Mouse (Mus musculus): ENCODE data around the gene Frmd4b. TPM values are rescaled to one million over a fixed set of nuclear protein-coding genes. Genes with fewer than 3 reads are reported as not detected.

Gene Frmd4b
- total and polyA plus RNA-seq, 3 experiments, result 0.13 to 0.70 (median 0.13) TPM

DNA sequence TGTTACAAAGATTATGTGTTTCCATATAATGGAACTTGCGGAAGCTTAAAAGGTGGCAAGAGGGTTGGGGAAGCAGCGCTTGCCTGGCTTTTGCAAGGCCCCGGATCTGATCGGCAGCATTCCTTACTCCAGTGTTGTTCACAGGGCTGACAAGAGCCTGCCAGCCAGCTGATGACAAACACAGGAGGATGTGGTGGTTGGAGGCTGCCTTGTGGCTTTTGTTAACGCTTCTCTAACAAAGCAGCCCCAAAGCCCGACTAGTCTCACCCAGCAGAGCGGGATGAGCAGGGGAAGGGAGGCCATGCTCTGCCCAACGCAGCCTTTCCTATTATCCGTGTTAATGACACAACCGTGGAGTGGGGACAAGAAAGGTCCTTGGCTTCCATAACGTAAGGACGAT is 295.2 kb downstream of the Frmd4b start:
- no peaks in the 10 kb centered on the region for H3K27me3 ChIP-seq (replicated peaks)
- no peak overlapping the region for H3K9ac ChIP-seq (ENCODE audit: insufficient read depth, low read depth)
- H3K79me2 ChIP-seq (replicated peaks; ENCODE audit: control insufficient read depth, extremely low read depth, insufficient read depth, poor library complexity, severe bottlenecking), result no peaks in the 10 kb centered on the region
- DNase-seq (ENCODE audit: extremely low read depth), result no peak
- no peak overlapping the region for H3K4me3 ChIP-seq (replicated peaks in 1 of 3; ENCODE audit: low read depth in 2 of 3, low read length in 2 of 3, poor library complexity in 1 of 3)
- H3K4me1 ChIP-seq (ENCODE audit: control insufficient read depth in 1 of 2, insufficient read depth in 2 of 2), result no peaks in the 10 kb centered on the region
- TF ChIP-seq NELFE (IDR thresholded peaks at IDR 0.05; ENCODE audit: low read depth, low read length) (no peak), MXI1 (IDR thresholded peaks at IDR 0.05; ENCODE audit: low read depth, low read length) (no peak), HCFC1 (IDR thresholded peaks at IDR 0.05; ENCODE audit: low read depth, low read length) (no peak), RCOR1 (conservative IDR thresholded peaks at IDR 0.05; ENCODE audit: low read depth, low read length) (no peak), CHD2 (IDR thresholded peaks at IDR 0.05; ENCODE audit: low read length) (no peak)
- no peak overlapping the region for H3K27ac ChIP-seq (ENCODE audit: insufficient read depth, low read depth)
- no peaks in the 10 kb centered on the region for H3K36me3 ChIP-seq (replicated peaks in 1 of 2; ENCODE audit: control insufficient read depth in 1 of 2, insufficient read depth in 1 of 2, low read length in 1 of 2)
- dilution Hi-C loops (cut with MboI; ENCODE audit: extremely low pct_ligation_motif_present, extremely low pct_unique_long_range_greater_than_20kb, low sequenced_read_pairs) (no loop called here), in situ Hi-C loops (cut with MboI; ENCODE audit: low pct_ligation_motif_present, low pct_unique_long_range_greater_than_20kb, low sequenced_read_pairs) (no loop called here)
- no peak overlapping the region for H3K4me2 ChIP-seq (ENCODE audit: insufficient read depth, low read depth, poor library complexity, severe bottlenecking)
- H3K9me3 ChIP-seq (replicated peaks; ENCODE audit: low read length), result no peaks in the 10 kb centered on the region

DNA sequence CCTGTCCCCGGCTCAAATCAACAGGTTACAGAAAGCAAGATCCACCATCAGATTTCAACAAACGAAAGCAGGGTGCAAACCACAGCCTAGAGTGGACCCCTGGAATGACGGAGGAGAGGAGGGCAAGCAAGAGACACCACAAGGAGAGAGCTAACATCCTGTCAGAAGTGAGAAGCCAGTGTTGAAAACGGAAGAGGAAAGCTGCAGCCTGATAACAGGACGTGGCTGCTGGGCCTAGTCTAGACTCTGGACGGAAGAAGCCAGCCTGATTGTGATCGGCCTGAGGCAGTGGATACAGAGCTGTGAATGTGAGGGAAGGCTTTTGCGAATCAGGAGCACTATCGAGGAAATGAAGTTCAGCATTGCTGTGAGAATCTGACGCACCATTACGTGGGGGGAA is 296.2 kb downstream of the Frmd4b start:
- in situ Hi-C loops (cut with MboI; ENCODE audit: low pct_ligation_motif_present, low pct_unique_long_range_greater_than_20kb, low sequenced_read_pairs), result no loop called here
- no peak overlapping the region for H3K4me2 ChIP-seq (ENCODE audit: insufficient read depth, low read depth, poor library complexity, severe bottlenecking)
- TF ChIP-seq POLR2A (IDR thresholded peaks at IDR 0.05; ENCODE audit: low read depth, low read length), result no peak
- TF ChIP-seq USF1 (IDR thresholded peaks at IDR 0.05; ENCODE audit: low read depth, low read length), result no peak
- no peak for TF ChIP-seq ZNF384 (IDR thresholded peaks at IDR 0.05; ENCODE audit: low read depth, low read length)
- no peak for TF ChIP-seq KAT2A (IDR thresholded peaks at IDR 0.05; ENCODE audit: insufficient replicate concordance, low read length)
- TF ChIP-seq SMC3 (IDR thresholded peaks at IDR 0.05; ENCODE audit: low read depth, low read length), result no peak
- TF ChIP-seq ELF1 (IDR thresholded peaks at IDR 0.05; ENCODE audit: low read depth, low read length), result no peak
- TF ChIP-seq MAFK (IDR thresholded peaks at IDR 0.05; ENCODE audit: insufficient replicate concordance, low read length), result no peak
- TF ChIP-seq RAD21 (IDR thresholded peaks at IDR 0.05; ENCODE audit: low read depth, low read length), result no peak
- no peak for TF ChIP-seq CHD1 (IDR thresholded peaks at IDR 0.05; ENCODE audit: low read depth, low read length)

DNA sequence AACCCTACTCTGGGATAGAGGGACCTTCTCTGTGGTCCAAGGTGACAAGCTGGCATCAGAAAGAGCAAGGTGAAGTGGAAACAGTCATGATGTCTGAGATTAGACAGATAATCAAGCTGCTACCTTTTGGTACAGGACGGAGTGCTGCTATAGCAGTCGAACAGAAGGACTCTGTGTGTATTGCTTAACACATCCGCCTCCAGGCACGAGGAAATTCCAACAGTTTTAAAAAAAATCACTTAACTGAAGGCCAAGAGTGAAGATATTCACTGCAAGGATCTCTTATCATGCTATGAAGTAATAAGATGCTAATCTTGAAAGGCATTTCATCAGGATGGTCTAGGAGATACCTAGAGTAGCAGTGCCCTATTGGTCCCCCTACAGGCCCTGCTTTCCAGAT is 298.3 kb downstream of the Frmd4b start:
- TF ChIP-seq ZMIZ1 (IDR thresholded peaks at IDR 0.05; ENCODE audit: low read depth, low read length), result no peak
- no peak for TF ChIP-seq CHD2 (IDR thresholded peaks at IDR 0.05; ENCODE audit: low read length)
- TF ChIP-seq E2F4 (IDR thresholded peaks at IDR 0.05; ENCODE audit: insufficient replicate concordance, low read depth, low read length), result no peak
- no peak for TF ChIP-seq ZNF384 (IDR thresholded peaks at IDR 0.05; ENCODE audit: low read depth, low read length)
- no peak for TF ChIP-seq POLR2A (IDR thresholded peaks at IDR 0.05; ENCODE audit: low read depth, low read length)
- no peak for TF ChIP-seq MAX (IDR thresholded peaks at IDR 0.05; ENCODE audit: low read length)
- TF ChIP-seq NELFE (IDR thresholded peaks at IDR 0.05; ENCODE audit: low read depth, low read length), result no peak
- TF ChIP-seq GABPA (IDR thresholded peaks at IDR 0.05; ENCODE audit: insufficient replicate concordance, low read depth, low read length), result no peak
- no peak for TF ChIP-seq UBTF (IDR thresholded peaks at IDR 0.05; ENCODE audit: low read depth, low read length)
- TF ChIP-seq PAX5 (IDR thresholded peaks at IDR 0.05; ENCODE audit: low read length), result no peak
- no peak for TF ChIP-seq NRF1 (IDR thresholded peaks at IDR 0.05; ENCODE audit: low read depth, low read length)
- no peak for TF ChIP-seq MXI1 (IDR thresholded peaks at IDR 0.05; ENCODE audit: low read depth, low read length)
- no peak for TF ChIP-seq JUN (IDR thresholded peaks at IDR 0.05; ENCODE audit: insufficient read depth, low read depth, low read length)
- TF ChIP-seq MEF2A (IDR thresholded peaks at IDR 0.05; ENCODE audit: borderline replicate concordance, low read depth, low read length), result no peak
- TF ChIP-seq IRF4 (IDR thresholded peaks at IDR 0.05; ENCODE audit: low read depth, low read length), result no peak
- TF ChIP-seq RAD21 (IDR thresholded peaks at IDR 0.05; ENCODE audit: low read depth, low read length), result no peak
- TF ChIP-seq MYC (IDR thresholded peaks at IDR 0.05; ENCODE audit: low read depth, low read length), result no peak
- no peak for TF ChIP-seq BHLHE40 (IDR thresholded peaks at IDR 0.05; ENCODE audit: low read depth, low read length)
- no peak for TF ChIP-seq MAFK (IDR thresholded peaks at IDR 0.05; ENCODE audit: insufficient replicate concordance, low read length)
- TF ChIP-seq CTCF (conservative IDR thresholded peaks at IDR 0.05 in 1 of 2, IDR thresholded peaks at IDR 0.05 in 1 of 2; ENCODE audit: low read depth in 2 of 2, low read length in 2 of 2), result no peak
- Histone ChIP-seq H3K4me3 (replicated peaks in 1 of 3; ENCODE audit: low read depth in 2 of 3, low read length in 2 of 3, poor library complexity in 1 of 3) (no peak overlapping the region), H3K27ac (ENCODE audit: insufficient read depth, low read depth) (no peak overlapping the region), H3K9ac (ENCODE audit: insufficient read depth, low read depth) (no peak overlapping the region), H3K4me2 (ENCODE audit: insufficient read depth, low read depth, poor library complexity, severe bottlenecking) (no peak overlapping the region), H3K27me3 (replicated peaks) (no peaks in the 10 kb centered on the region), H3K4me1 (ENCODE audit: control insufficient read depth in 1 of 2, insufficient read depth in 2 of 2) (no peaks in the 10 kb centered on the region), H3K9me3 (replicated peaks; ENCODE audit: low read length) (no peaks in the 10 kb centered on the region), H3K79me2 (replicated peaks; ENCODE audit: control insufficient read depth, extremely low read depth, insufficient read depth, poor library complexity, severe bottlenecking) (no peaks in the 10 kb centered on the region), H3K36me3 (replicated peaks in 1 of 2; ENCODE audit: control insufficient read depth in 1 of 2, insufficient read depth in 1 of 2, low read length in 1 of 2) (no peaks in the 10 kb centered on the region)
- in situ Hi-C loops (cut with MboI; ENCODE audit: low pct_ligation_motif_present, low pct_unique_long_range_greater_than_20kb, low sequenced_read_pairs) (no loop called here), dilution Hi-C loops (cut with MboI; ENCODE audit: extremely low pct_ligation_motif_present, extremely low pct_unique_long_range_greater_than_20kb, low sequenced_read_pairs) (no loop called here)
- no peak for DNase-seq (ENCODE audit: extremely low read depth)

More for the DNA sequence above, 296.2 kb downstream of the Frmd4b start:
- Histone ChIP-seq H3K27ac (ENCODE audit: insufficient read depth, low read depth) (no peak overlapping the region), H3K9me3 (replicated peaks; ENCODE audit: low read length) (no peaks in the 10 kb centered on the region), H3K4me1 (ENCODE audit: control insufficient read depth in 1 of 2, insufficient read depth in 2 of 2) (no peaks in the 10 kb centered on the region), H3K4me3 (replicated peaks in 1 of 3; ENCODE audit: low read depth in 2 of 3, low read length in 2 of 3, poor library complexity in 1 of 3) (no peak overlapping the region), H3K27me3 (replicated peaks) (no peaks in the 10 kb centered on the region), H3K79me2 (replicated peaks; ENCODE audit: control insufficient read depth, extremely low read depth, insufficient read depth, poor library complexity, severe bottlenecking) (no peaks in the 10 kb centered on the region), H3K9ac (ENCODE audit: insufficient read depth, low read depth) (no peak overlapping the region), H3K36me3 (replicated peaks in 1 of 2; ENCODE audit: control insufficient read depth in 1 of 2, insufficient read depth in 1 of 2, low read length in 1 of 2) (no peaks in the 10 kb centered on the region)
- DNase-seq (ENCODE audit: extremely low read depth), result no peak
- dilution Hi-C loops (cut with MboI; ENCODE audit: extremely low pct_ligation_motif_present, extremely low pct_unique_long_range_greater_than_20kb, low sequenced_read_pairs), result no loop called here

Data from CH12.LX (cell line).